Mouse (Mus musculus) lung, adult 2 months (tissue): Measurements from ENCODE around the gene Fbxo24. TPM values are rescaled to one million over a fixed set of nuclear protein-coding genes. Genes with fewer than 3 reads are reported as not detected.
A peak's percentile ranks its signal among the peaks of the same experiment; 100 is the strongest.
"Not testable (repeated sequence)": the region's sequence is repeated elsewhere in the genome, so short reads cannot be mapped to it uniquely, and the experiment has no call there.

Experiments used
- DNase-seq: peaks from one replicate; pipeline ENCODE4 v3.0.0; 2022
- H3K4me1 ChIP-seq: fragments of 200-500 bp; 2 replicates; pipeline ENCODE4 v1.6.1; 2011; ENCODE audit warnings: low read length; ENCODE audit not compliant: control insufficient read depth, insufficient read depth
- H3K4me3 ChIP-seq: fragments of 200-500 bp; replicated peaks from 2 replicates; pipeline ENCODE3; 2011; ENCODE audit warnings: low read depth, mild to moderate bottlenecking, control low read depth, low read length; ENCODE audit errors: extremely low read depth
- CTCF ChIP-seq: fragments of 200-500 bp; IDR thresholded peaks from 2 replicates; pipeline ENCODE4 v1.5.1; 2011; ENCODE audit warnings: mild to moderate bottlenecking, low read length, control low read depth; ENCODE audit not compliant: insufficient read depth
- POLR2A ChIP-seq: fragments of 200-500 bp; IDR thresholded peaks from 2 replicates; pipeline ENCODE4 v1.6.1; 2011; ENCODE audit warnings: low read depth, mild to moderate bottlenecking, control low read depth, low read length, borderline replicate concordance; ENCODE audit errors: extremely low read depth
- WGBS: fragments of 180-500 bp; shearing (Covaris S2); methylation state at CpG from one replicate; pipeline ENCODE4 v1.1.7; 2018; 5-methylcytosine and 5-hydroxymethylcytosine counted together
- polyA plus RNA-seq: library from polyadenylated mRNA; depleted of rRNA; stranded (reverse); fragments of >200 nt; gene quantifications from 2 replicates; pipeline ENCODE4 v1.2.3, GENCODE M21; 2012

Fbxo24 gene
- polyA plus RNA-seq, 1 experiment, result 1.0 TPM

DNA sequence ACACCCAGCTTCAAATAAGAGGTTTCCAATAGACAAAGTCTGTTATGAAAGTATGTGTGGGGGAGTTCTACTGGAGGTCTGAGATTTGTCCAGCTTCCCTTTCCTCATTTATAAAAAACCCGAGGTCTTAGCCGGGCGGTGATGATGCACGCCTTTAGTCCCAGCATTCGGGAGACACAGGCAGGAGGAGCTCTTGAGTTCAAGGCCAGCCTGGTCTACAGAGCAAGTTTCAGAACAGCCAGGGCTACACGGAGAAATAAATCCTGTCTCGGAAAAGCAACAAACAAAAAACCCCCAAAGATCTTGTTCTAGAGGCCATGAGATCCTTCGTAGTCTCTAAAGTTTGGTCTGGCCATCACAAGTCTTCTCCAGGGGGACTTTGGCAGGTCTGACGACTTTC is 811 bp downstream of the Fbxo24 start:
- Histone ChIP-seq H3K4me3 (peak overlapping the region; percentile 95), H3K4me1 (peaks cover 3% of the 10 kb centered on the region; the same call in 1 of the 2 replicates)
- TF ChIP-seq CTCF, result no peak
- TF ChIP-seq POLR2A, result peak; percentile 9; the same call in 1 of the 2 replicates
- no peak for DNase-seq
- WGBS, result under 1% methylated on average over 9 of the region's 9 CpGs

DNA sequence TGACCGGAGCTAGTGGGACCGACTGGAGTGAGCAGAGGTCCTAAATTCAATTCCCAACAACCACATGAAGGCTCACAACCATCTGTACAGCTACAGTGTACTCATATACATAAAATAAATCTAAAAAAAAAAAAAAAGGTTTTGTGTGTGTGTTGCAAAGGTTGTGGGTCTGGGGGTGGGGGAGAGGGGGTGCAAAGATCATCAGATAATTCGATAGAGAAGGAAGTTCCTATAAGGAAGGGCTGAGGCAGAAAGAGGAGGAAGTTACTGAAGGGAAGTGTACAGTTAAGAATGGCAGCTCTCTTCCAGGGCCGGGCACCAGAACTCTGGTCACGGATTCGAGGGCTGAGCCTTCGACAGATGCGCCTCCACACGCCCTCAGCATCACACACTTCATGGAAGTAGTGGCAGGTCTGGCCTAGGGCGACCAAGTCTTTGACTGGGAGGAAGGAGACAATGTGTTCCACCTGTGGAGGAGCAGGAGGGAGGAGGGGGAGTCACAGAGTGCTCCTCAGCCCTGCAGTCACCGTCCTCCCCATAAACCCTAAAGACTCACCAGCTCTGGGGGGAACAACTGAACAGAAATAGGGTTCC is 4.8 kb downstream of the Fbxo24 start:
- no peak for TF ChIP-seq CTCF
- TF ChIP-seq POLR2A, result no peak
- 71% methylated on average over 11 of the region's 11 CpGs for WGBS
- Histone ChIP-seq H3K4me3 (no peak overlapping the region), H3K4me1 (no peaks in the 10 kb centered on the region)
- no peak for DNase-seq

GRCm38 (mm10) chr5:137615347-137615746 is 13.5 kb downstream of the Fbxo24 start:
- TF ChIP-seq CTCF (no peak), POLR2A (no peak)
- DNase-seq, result no peak
- Histone ChIP-seq H3K4me3 (no peak overlapping the region), H3K4me1 (peaks cover 7% of the 10 kb centered on the region; the same call in 1 of the 2 replicates)
- 74% methylated on average over 7 of the region's 7 CpGs for WGBS

GRCm38 (mm10) chr5:137614921-137615320 is 13.9 kb downstream of the Fbxo24 start:
- H3K4me3 ChIP-seq, DNase-seq: not testable (repeated sequence)
- WGBS, result 73% methylated on average over 2 of the region's 2 CpGs
- H3K4me1 ChIP-seq, result peaks cover 10% of the 10 kb centered on the region; the same call in 1 of the 2 replicates

DNA sequence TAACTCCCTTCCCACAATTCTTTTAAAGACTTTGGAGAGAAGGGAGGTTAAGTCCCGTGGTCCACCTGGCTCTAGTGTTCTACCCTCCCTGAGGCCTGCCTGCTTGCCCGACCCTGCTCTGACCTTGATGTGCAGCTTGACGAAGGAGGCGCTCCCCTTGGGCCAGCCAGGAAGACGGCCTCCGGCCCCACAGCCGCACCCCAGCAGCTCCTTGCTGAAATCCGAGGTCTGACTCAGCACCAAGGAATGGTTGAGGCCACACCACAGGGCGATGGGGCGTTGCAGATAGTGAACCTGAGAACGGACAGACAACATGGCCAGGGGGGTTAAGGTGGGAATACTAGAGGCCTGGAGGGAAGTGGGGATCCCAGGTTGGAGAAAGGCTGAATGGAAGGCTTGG is 15.3 kb downstream of the Fbxo24 start, which contains the start of gene Pcolce:
TSS of gene Pcolce (minus strand) at position 235 of the 400 bp plus-strand sequence.
- Histone ChIP-seq H3K4me1 (peaks cover 10% of the 10 kb centered on the region; the same call in 1 of the 2 replicates), H3K4me3 (no peak within 1 kb of the TSS)
- TF ChIP-seq POLR2A, result peak; percentile 14; the same call in 1 of the 2 replicates
- TF ChIP-seq CTCF, result no peak
- WGBS, result 50% methylated on average over 11 of the region's 11 CpGs
- DNase-seq, result peak; percentile 40

GRCm38 (mm10) chr5:137613076-137613475 is 15.7 kb downstream of the Fbxo24 start:
- no peak for TF ChIP-seq CTCF
- TF ChIP-seq POLR2A, result no peak
- Histone ChIP-seq H3K4me3 (no peak overlapping the region), H3K4me1 (peaks cover 10% of the 10 kb centered on the region; the same call in 1 of the 2 replicates)
- DNase-seq, result no peak
- WGBS, result 68% methylated on average over 5 of the region's 5 CpGs

GRCm38 (mm10) chr5:137611245-137611602 is 17.6 kb downstream of the Fbxo24 start:
- 32% methylated on average over 6 of the region's 6 CpGs for WGBS
- H3K4me1 ChIP-seq, result peaks cover 10% of the 10 kb centered on the region; the same call in 1 of the 2 replicates
- peak overlapping the region; percentile 56 for H3K4me3 ChIP-seq
- DNase-seq, result peak; percentile 33
- TF ChIP-seq CTCF, result no peak
- TF ChIP-seq POLR2A, result no peak

DNA sequence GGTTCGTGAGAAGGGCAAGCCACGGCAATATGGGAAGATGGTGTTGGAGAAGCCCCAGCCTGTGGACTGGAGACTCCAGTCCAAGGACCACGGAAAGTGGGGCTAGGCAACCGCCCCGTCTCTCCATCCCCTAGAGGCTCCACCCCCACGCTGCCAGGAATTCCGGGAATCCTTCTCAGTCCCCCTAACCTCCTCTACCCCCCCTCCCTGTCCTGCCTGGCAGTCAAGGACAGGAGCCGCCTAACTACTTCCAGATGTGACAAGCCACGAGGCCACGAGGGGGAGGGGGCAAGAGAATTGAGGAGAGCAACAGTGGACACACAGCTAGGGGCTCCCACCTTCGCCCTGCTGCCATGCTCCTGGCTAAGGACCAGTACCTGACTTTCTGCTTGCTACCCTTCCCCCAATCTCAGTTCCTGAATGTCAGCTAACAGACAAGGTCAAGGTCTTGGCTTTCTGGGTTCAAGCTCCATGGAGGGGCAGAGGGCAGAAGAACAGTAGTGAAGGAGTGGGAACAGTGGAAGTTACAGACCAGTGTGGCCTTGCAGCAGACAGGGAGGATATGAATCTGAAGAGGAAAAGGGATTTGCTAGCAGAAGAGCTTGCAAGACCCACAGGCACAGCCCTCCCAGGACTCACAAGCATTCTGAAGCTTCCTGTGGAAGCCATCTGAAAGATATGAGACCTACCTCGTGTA is 18.1 kb downstream of the Fbxo24 start:
- H3K4me1 ChIP-seq, result peaks cover 10% of the 10 kb centered on the region; the same call in 1 of the 2 replicates
- DNase-seq, result peak; percentile 65

GRCm38 (mm10) chr5:137610056-137610455 is 18.7 kb downstream of the Fbxo24 start:
- no peak for TF ChIP-seq POLR2A
- no peak for TF ChIP-seq CTCF

More for the DNA sequence above, 18.1 kb downstream of the Fbxo24 start:
- 11% methylated on average over 12 of the region's 12 CpGs for WGBS
- TF ChIP-seq CTCF (no peak), POLR2A (no peak)
- H3K4me3 ChIP-seq, result peak overlapping the region; percentile 66

DNA sequence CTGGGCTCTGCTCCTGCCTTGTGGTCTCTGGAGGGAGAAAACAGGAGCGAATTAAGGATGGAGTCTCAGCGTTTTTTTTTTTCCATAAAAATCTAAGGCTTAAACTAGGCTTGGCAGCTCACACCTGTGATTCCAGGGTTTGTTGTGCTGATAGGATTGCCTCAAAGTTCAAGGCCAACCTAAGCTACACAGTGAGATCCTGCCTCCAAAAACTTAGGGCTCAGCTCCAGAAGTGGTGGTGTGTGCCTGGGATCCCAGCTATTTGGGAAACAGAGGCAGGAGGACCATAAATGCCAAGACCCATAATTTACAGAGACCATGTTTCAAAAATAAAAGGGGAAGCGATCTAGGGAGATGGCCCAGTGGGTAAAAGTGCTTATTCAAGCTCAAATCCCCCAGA is 19.5 kb downstream of the Fbxo24 start:
- WGBS, result 64% methylated on average over 3 of the region's 3 CpGs
- no peak overlapping the region for H3K4me3 ChIP-seq
- TF ChIP-seq POLR2A (no peak), CTCF (no peak)
- peaks cover 10% of the 10 kb centered on the region; the same call in 1 of the 2 replicates for H3K4me1 ChIP-seq
- no peak for DNase-seq

More at GRCm38 (mm10) chr5:137610056-137610455, 18.7 kb downstream of the Fbxo24 start:
- WGBS, result 59% methylated on average over 4 of the region's 4 CpGs
- no peak for DNase-seq
- H3K4me3 ChIP-seq, result peak overlapping the region; percentile 66
- H3K4me1 ChIP-seq, result peaks cover 10% of the 10 kb centered on the region; the same call in 1 of the 2 replicates
